Mouse (Mus musculus): Measurements from ENCODE around the gene Zfp616.

Zfp616 gene

DNA sequence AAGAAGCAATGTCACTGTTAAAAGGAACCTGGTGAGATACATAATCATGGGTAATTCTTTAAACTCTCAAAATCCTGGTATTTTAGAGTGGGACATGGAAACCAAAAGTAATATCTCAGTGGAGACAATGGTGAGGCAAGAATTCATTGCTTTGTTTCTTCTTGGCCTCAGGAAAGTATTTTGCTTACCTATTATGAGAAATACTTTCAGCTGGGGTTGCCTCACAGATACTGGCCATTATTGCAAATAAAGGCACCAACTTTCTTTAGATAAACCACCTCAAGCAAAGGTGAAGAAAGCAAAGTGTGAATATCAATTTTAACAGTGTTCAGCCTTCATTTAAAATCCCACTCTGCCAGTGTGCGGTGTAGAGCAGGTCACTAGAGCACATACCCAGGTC, at the start of gene Zfp616:
TSS of gene Zfp616 (plus strand) at position 301 of the 400 bp plus-strand sequence.
- DNase-seq (ENCODE audit: low read depth, low spot score): no peak

DNA sequence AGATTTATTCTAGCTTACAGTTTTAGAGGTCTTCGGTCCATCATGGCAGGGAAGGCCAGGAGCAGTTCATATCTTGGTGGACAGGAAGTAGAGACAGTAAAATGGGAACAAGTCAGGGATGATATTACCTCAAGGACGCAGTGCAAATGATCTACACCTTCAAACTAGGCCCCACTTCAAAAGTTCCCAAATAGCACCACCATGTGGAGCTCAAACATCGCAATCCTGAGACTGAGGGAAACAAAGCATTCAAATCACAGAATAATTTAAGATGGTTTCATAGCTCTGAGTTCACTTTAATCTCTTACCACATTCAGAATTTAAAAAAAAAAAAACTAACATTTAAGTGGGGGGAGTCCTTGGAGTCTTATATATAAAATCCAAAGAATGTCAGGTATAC, 18.4 kb upstream of the Zfp616 start:
- DNase-seq (ENCODE audit: low read depth, low spot score): no peak

DNA sequence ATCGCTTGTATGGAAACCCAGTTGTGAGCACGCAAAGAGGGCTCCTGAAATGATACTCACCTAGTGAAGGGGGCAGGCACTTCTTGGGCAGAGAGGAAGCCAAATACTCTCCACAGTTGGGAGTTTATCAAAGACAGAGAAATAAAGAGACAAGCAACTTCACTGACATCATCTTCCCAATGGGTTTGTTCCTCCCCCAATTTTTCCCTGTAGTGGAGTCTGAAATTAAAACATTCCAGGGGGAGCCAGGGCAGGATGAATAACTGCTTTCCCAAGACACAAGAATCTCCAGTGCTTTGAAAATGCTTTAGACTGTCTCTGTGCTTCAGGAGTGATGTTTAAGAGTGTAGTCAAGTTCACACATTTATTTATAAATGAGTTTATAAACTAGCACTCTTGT, 13.3 kb upstream of the Zfp616 start, which contains the start of the genes Olfr139 and Olfr399:
TSS of gene Olfr139 (minus strand) at position 101 of the 400 bp plus-strand sequence.
TSS of gene Olfr399 (minus strand) at position 165 of the 400 bp plus-strand sequence.
- DNase-seq (ENCODE audit: low read depth, low spot score): no peak

DNA sequence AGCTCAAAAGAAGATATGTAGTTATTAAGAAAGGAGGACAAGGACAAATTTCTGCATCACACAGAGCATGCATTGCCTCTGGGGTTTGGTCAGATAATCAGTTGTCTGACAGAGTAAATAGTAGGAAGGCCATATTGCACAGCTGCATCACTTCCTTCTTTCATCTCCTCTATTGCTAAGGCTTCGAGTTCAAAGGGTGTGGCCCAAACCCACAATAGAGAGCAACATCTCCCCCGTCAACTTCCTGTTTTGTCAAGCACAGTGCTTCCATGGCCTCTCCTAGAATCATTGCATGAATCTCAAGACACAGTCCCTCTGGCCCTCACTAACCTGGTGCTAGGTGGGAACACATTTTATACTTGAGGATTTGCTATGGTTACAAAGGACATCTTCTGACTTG, 31.0 kb downstream of the Zfp616 start:
- DNase-seq (ENCODE audit: low read depth, low spot score): no peak

DNA sequence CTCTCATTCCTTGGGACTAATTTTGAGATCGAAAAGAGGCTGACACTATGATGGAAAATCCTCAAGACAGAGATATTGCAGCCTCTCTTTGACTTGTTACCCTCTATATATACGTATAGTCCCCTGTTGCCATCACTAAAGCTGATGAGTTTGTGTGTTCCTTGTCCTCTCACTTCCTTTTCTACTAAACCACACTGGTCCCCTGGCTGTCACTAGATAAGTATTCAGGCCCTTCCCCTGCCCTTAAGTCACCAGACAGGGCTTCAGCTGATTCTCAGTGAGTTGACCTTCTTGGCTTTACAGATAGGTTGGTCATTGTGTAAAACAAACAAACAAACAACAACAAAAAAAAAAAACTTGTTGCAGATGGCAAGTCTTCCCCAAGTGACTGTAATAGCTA, 31.8 kb downstream of the Zfp616 start:
- no peak for DNase-seq (ENCODE audit: low read depth, low spot score)

DNA sequence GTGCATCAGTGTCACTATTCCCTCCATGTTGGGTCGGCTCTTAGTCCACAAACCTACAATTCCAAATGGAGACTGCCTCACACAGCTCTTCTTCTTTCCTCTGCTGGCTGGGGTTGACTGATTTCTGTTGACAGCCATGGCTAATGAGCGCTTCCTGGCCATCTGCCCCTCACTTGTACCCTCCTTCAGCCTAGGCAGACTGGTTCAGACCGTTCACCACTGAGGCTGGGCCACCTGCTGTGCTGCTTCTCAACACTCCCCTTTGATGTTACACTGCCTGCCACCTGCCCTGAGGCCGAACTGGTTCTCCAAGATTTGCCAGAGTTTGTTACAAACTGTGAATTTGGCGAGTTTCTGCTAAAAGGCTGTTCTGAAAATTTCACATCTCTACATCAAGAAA, 35.3 kb downstream of the Zfp616 start:
- DNase-seq (ENCODE audit: low read depth, low spot score): no peak

DNA sequence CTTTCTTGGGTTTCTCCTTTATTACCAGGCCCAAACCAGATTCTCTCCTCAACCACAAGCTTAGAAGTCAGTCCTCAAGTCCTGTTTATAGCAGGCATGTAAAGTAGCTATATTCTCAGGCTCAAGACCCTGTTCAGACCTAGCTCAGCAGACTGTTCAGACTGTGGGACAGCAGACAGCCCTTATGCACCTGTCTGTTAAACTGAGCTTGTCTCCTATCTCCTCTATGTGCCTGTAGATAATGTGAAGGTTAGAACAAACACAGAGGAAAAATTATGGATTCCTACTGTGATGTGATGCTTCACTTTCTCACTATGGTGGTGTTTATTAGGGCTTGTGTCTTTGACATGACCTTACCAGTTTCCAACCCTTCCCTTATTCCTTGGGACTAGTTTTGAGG, 43.7 kb downstream of the Zfp616 start, which contains the start of gene Olfr401:
TSS of gene Olfr401 (plus strand) at position 301 of the 400 bp plus-strand sequence.
- DNase-seq (ENCODE audit: low read depth, low spot score): no peak
